Mouse (Mus musculus) midbrain, embryonic 11.5 days (tissue): ENCODE measurements around the gene Pabpc1l. TPM values are rescaled to one million over a fixed set of nuclear protein-coding genes. Genes with fewer than 3 reads are reported as not detected.

ENCODE experiments used
- ATAC-seq: fragments of 200-750 bp; cut with Nextera tagmentation; 2 replicates; pipeline ENCODE4 v1.8.0; 2017; ENCODE audit warnings: moderate TSS enrichment, moderate library complexity; ENCODE audit not compliant: low FRiP score
- DNase-seq: peaks from one replicate; pipeline ENCODE4 v3.0.0; 2015; ENCODE audit warnings: low spot score; ENCODE audit errors: missing footprints
- H3K27ac ChIP-seq: fragments of 300-500 bp; sonication (generic); 2 replicates; pipeline ENCODE4 v1.5.1; 2014; ENCODE audit warnings: low read depth, low read length
- H3K27me3 ChIP-seq: fragments of 300-500 bp; sonication (generic); 2 replicates; pipeline ENCODE4 v1.6.1; 2014; ENCODE audit warnings: mild to moderate bottlenecking, low read length, moderate library complexity, mixed read lengths; ENCODE audit not compliant: control insufficient read depth, insufficient read depth
- H3K36me3 ChIP-seq: fragments of 300-500 bp; sonication (generic); 2 replicates; pipeline ENCODE4 v1.6.1; 2014; ENCODE audit warnings: mild to moderate bottlenecking, low read length, moderate library complexity, mixed read lengths; ENCODE audit not compliant: control insufficient read depth, insufficient read depth
- H3K4me1 ChIP-seq: fragments of 300-500 bp; sonication (generic); 2 replicates; pipeline ENCODE4 v1.6.1; 2014; ENCODE audit warnings: low read length; ENCODE audit not compliant: control insufficient read depth, insufficient read depth
- H3K4me2 ChIP-seq: fragments of 300-500 bp; sonication (generic); 2 replicates; pipeline ENCODE4 v1.6.1; 2014; ENCODE audit warnings: mild to moderate bottlenecking, moderate library complexity
- H3K4me3 ChIP-seq: fragments of 300-500 bp; sonication (generic); 2 replicates; pipeline ENCODE4 v1.5.1; 2014; ENCODE audit warnings: low read depth, low read length
- H3K9ac ChIP-seq: fragments of 300-500 bp; sonication (generic); 2 replicates; pipeline ENCODE4 v1.6.1; 2014; ENCODE audit warnings: low read length
- H3K9me3 ChIP-seq: fragments of 300-500 bp; sonication (generic); 2 replicates; pipeline ENCODE4 v1.6.1; 2016; ENCODE audit warnings: low read length; ENCODE audit not compliant: control insufficient read depth
- WGBS: fragments of 180-500 bp; shearing (Covaris S2); extraction: QIAGEN DNeasy Blood & Tissue Kit; methylation state at CpG from one replicate; pipeline ENCODE4 v1.1.7; 2014; 5-methylcytosine and 5-hydroxymethylcytosine counted together
- polyA plus RNA-seq: library from polyadenylated mRNA; unstranded; fragments of >200 nt; fragmentation: Nextera tagmentation; extraction: Ambion mirVana; gene quantifications from 2 replicates; pipeline ENCODE4 v1.2.1, GENCODE M21; 2014

Gene Pabpc1l
- polyA plus RNA-seq, 1 experiment from 2014 or later = 0.51 TPM

- Histone ChIP-seq H3K27ac (no peak overlapping the region), H3K4me1 (peaks cover 3% of the 10 kb centered on the region; the same call in 1 of the 2 replicates), H3K9ac (no peak overlapping the region), H3K9me3 (no peaks in the 10 kb centered on the region), H3K4me3 (no peak overlapping the region), H3K4me2 (no peak overlapping the region), H3K36me3 (no peaks in the 10 kb centered on the region), H3K27me3 (no peaks in the 10 kb centered on the region)
- WGBS = 94% methylated on average over 3 of the region's 3 CpGs
- no peak for DNase-seq
- ATAC-seq = no peak
These were observed 22.6 kb upstream of the Pabpc1l start for GRCm38 (mm10) chr2:164002637-164003036.

- Histone ChIP-seq H3K9me3 (no peaks in the 10 kb centered on the region), H3K27ac (no peak overlapping the region), H3K4me2 (no peak overlapping the region), H3K27me3 (no peaks in the 10 kb centered on the region), H3K4me1 (peaks cover 6% of the 10 kb centered on the region; the same call in 1 of the 2 replicates), H3K9ac (no peak overlapping the region), H3K36me3 (no peaks in the 10 kb centered on the region), H3K4me3 (no peak overlapping the region)
- 77% methylated on average over 5 of the region's 5 CpGs for WGBS
- ATAC-seq (no peak), DNase-seq (no peak)
These were observed 20.7 kb upstream of the Pabpc1l start for GRCm38 (mm10) chr2:164004503-164004902.

- H3K4me3 ChIP-seq = no peak overlapping the region
- ATAC-seq (no peak), DNase-seq (no peak)
- no peak overlapping the region for H3K9ac ChIP-seq
- no peaks in the 10 kb centered on the region for H3K9me3 ChIP-seq
- H3K4me2 ChIP-seq = no peak overlapping the region
- H3K4me1 ChIP-seq = peaks cover 6% of the 10 kb centered on the region; the same call in 1 of the 2 replicates
- H3K27me3 ChIP-seq = no peaks in the 10 kb centered on the region
- H3K36me3 ChIP-seq = peaks cover 3% of the 10 kb centered on the region; the same call in 1 of the 2 replicates
- 80% methylated on average over 10 of the region's 10 CpGs for WGBS
- no peak overlapping the region for H3K27ac ChIP-seq
These were observed 18.3 kb upstream of the Pabpc1l start for GRCm38 (mm10) chr2:164006932-164007331.

GRCm38 (mm10) chr2:164007547-164007946 lies 17.7 kb upstream of the Pabpc1l start:
- peaks cover 6% of the 10 kb centered on the region; the same call in 1 of the 2 replicates for H3K4me1 ChIP-seq
- H3K9me3 ChIP-seq = no peaks in the 10 kb centered on the region
- H3K4me3 ChIP-seq = no peak overlapping the region
- ATAC-seq (no peak), DNase-seq (no peak)
- H3K9ac ChIP-seq = no peak overlapping the region
- WGBS = 92% methylated on average over 8 of the region's 8 CpGs
- peaks cover 3% of the 10 kb centered on the region; the same call in 1 of the 2 replicates for H3K36me3 ChIP-seq
- H3K27ac ChIP-seq = no peak overlapping the region
- H3K4me2 ChIP-seq = no peak overlapping the region
- no peaks in the 10 kb centered on the region for H3K27me3 ChIP-seq

GRCm38 (mm10) chr2:164007987-164008545 lies 17.2 kb upstream of the Pabpc1l start:
- Histone ChIP-seq H3K9ac (no peak overlapping the region), H3K36me3 (peaks cover 3% of the 10 kb centered on the region; the same call in 1 of the 2 replicates), H3K27me3 (no peaks in the 10 kb centered on the region), H3K4me1 (peaks cover 6% of the 10 kb centered on the region; the same call in 1 of the 2 replicates), H3K9me3 (no peaks in the 10 kb centered on the region), H3K4me2 (no peak overlapping the region), H3K4me3 (no peak overlapping the region), H3K27ac (no peak overlapping the region)
- DNase-seq (no peak), ATAC-seq (no peak)
- WGBS = 77% methylated on average over 2 of the region's 2 CpGs

- Histone ChIP-seq H3K36me3 (peaks cover 5% of the 10 kb centered on the region; the same call in 1 of the 2 replicates), H3K9me3 (no peaks in the 10 kb centered on the region), H3K27me3 (no peaks in the 10 kb centered on the region), H3K4me3 (no peak overlapping the region), H3K27ac (no peak overlapping the region), H3K4me1 (peaks cover 6% of the 10 kb centered on the region; the same call in 1 of the 2 replicates), H3K9ac (no peak overlapping the region), H3K4me2 (no peak overlapping the region)
- no peak for ATAC-seq
- WGBS = 92% methylated on average over 6 of the region's 6 CpGs
- no peak for DNase-seq
These were observed 16.0 kb upstream of the Pabpc1l start for GRCm38 (mm10) chr2:164009227-164009626.

- Histone ChIP-seq H3K27me3 (no peaks in the 10 kb centered on the region), H3K4me3 (no peak overlapping the region), H3K9ac (no peak overlapping the region), H3K4me1 (peaks cover 6% of the 10 kb centered on the region; the same call in 1 of the 2 replicates), H3K4me2 (no peak overlapping the region), H3K27ac (no peak overlapping the region), H3K9me3 (no peaks in the 10 kb centered on the region), H3K36me3 (peaks cover 16% of the 10 kb centered on the region)
- ATAC-seq (no peak), DNase-seq (no peak)
- 91% methylated on average over 5 of the region's 5 CpGs for WGBS
These were observed 14.8 kb upstream of the Pabpc1l start for GRCm38 (mm10) chr2:164010496-164010895.

GRCm38 (mm10) chr2:164010944-164011343 lies 14.3 kb upstream of the Pabpc1l start:
- no peaks in the 10 kb centered on the region for H3K9me3 ChIP-seq
- H3K4me3 ChIP-seq = no peak overlapping the region
- H3K9ac ChIP-seq = no peak overlapping the region
- peaks cover 3% of the 10 kb centered on the region; the same call in 1 of the 2 replicates for H3K4me1 ChIP-seq
- ATAC-seq (no peak), DNase-seq (no peak)
- no peak overlapping the region for H3K4me2 ChIP-seq
- 95% methylated on average over 3 of the region's 3 CpGs for WGBS
- H3K36me3 ChIP-seq = peaks cover 17% of the 10 kb centered on the region
- no peak overlapping the region for H3K27ac ChIP-seq
- H3K27me3 ChIP-seq = no peaks in the 10 kb centered on the region

GRCm38 (mm10) chr2:164015304-164015703 lies 9.9 kb upstream of the Pabpc1l start:
- DNase-seq = no peak

More at GRCm38 (mm10) chr2:164015304-164015703, 9.9 kb upstream of the Pabpc1l start:
- no peaks in the 10 kb centered on the region for H3K4me1 ChIP-seq
- H3K9ac ChIP-seq = no peak overlapping the region
- H3K27me3 ChIP-seq = no peaks in the 10 kb centered on the region
- H3K36me3 ChIP-seq = peaks cover 27% of the 10 kb centered on the region
- H3K4me2 ChIP-seq = no peak overlapping the region
- no peak overlapping the region for H3K27ac ChIP-seq
- H3K9me3 ChIP-seq = no peaks in the 10 kb centered on the region
- WGBS = 93% methylated on average over 16 of the region's 16 CpGs
- ATAC-seq = no peak
- H3K4me3 ChIP-seq = no peak overlapping the region
